Mouse (Mus musculus): ENCODE data around the gene Tmed1.
"Not testable (repeated sequence)": the region's sequence is repeated elsewhere in the genome, so short reads cannot be mapped to it uniquely, and the experiment has no call there.

Gene Tmed1

DNA sequence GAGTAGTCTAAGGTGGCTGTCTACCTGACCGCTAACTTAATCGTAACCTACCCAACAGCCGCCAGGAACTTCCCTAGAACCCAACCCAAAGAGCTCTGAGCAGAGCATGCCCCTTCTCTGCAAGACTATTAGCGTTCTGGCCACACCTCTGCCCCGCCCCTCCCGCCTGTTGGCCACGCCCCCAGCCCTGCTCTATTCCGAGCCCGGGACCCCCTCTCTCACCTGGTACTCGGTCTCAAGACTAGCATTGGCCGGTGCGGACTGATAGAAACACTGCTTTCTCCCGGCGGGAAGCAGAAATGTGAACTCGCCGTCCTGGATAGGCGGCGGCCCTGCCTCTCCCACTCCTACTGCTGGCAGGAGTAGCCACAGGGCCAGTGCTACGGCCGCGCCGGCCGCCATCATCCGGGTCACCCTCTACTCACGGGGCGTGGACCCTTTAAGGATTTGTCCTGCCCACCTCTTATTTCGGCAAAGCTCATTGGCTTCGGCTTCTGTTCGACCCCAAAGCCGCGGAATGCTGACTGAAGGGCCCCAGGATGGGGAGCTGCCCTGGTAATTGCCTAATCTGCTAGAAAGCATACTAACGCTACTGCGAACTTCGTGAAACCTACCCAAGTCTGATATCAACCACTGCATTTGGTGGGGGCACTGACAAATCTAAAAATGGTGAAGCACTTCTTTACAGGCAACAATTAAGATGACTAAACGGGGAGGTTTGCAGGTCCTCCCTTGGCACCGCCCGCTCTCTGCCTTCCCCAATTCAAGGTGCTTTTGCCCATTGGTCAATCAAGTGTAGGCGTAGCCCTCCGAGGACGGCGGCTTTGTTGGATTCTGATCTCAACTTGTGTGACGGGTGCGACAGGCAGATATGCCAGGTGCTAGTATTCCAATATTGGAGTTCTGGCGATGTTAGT lies at the start of gene Tmed1:
TSS of gene Tmed1 (minus strand) at position 481 of the 917 bp plus-strand sequence.
- peak; percentile 95 for DNase-seq (ENCODE audit: low read depth, low spot score)

GRCm38 (mm10) chr9:21559151-21559550 lies 49.1 kb upstream of the Tmed1 start:
- no peak for DNase-seq (ENCODE audit: low read depth, low spot score)

- no peak for DNase-seq (ENCODE audit: low read depth, low spot score)
Observed at GRCm38 (mm10) chr9:21558366-21558765, 48.3 kb upstream of the Tmed1 start.

DNA sequence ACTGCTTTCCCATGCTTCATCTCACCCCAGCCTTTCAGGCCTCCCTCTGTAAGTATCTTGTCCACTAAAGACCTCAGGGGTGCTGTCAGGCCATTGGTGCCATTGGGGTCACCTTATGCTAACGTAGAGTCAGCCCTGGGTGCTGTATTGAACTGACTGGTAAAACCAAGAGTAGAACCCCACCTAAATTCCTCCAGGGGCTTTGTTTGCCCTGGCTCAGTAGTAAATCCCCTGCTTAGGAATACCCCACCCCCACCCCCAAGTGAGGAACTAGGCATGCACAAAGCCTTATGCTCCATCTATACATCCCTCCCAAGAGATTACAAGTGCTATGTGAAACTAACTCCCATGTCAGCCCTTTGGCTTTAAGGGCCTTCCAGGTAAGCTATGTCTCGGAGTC lies 47.5 kb upstream of the Tmed1 start:
- no peak for DNase-seq (ENCODE audit: low read depth, low spot score)

DNA sequence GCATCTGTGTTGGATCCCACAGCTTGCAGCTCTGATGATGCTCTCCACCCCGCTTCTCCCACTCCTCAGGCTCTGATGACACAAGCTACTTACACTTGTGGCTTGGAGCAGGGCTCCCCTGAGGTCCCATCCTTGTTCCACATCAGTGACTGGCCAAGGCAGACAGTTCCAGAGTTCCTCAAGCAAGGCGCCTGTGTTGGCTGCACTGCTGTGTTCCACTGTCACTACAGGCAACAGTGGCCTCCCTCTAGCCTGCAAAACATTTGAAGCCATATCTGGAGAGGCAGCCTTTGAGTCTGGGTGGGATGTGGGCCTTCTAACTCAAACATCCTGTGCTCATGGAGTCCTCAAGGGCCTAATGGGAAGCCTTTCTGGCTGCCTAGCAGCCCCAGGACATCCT lies 46.9 kb upstream of the Tmed1 start:
- DNase-seq (ENCODE audit: low read depth, low spot score): no peak

- DNase-seq (ENCODE audit: low read depth, low spot score): no peak
Observed at GRCm38 (mm10) chr9:21555198-21555742, 45.2 kb upstream of the Tmed1 start.

GRCm38 (mm10) chr9:21553607-21554273 lies 43.7 kb upstream of the Tmed1 start:
- DNase-seq (ENCODE audit: low read depth, low spot score): no peak

DNA sequence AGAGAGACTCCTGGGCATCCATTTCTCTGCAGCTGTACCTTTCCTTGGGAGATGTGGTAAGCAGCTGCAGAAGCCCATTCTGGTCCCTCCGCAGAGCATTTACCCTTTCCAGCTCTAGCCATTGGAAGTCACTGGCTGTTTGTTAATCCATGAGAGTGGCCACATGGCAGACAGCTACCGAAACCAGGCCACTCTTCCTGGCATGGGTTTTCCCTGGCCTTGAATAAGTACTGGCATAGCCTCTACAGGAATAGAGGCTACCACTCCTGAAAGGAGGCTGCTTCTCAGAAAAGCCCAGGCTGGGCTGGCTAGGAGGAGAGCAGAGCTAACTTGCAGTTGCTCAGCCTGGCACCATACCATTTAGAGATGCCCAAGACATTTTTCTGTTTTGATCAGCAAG lies 41.0 kb upstream of the Tmed1 start:
- no peak for DNase-seq (ENCODE audit: low read depth, low spot score)

- peak; percentile 51 for DNase-seq (ENCODE audit: low read depth, low spot score)
Observed at GRCm38 (mm10) chr9:21547075-21547941, 37.3 kb upstream of the Tmed1 start.

DNA sequence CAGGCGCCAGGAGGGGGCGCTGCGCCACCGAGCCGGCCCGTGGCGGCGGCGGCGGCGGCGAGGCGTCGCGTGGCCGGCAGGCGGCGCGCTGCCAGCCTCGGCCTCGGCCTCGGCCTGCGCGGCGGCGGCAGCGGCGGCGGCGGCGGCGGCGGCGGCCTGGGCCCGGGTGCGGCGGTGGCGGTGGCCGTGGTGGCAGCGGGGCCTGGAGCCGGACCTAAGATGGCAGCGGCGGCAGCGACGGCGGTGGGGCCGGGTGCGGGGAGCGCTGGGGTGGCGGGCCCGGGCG lies 36.7 kb upstream of the Tmed1 start, which contains the start of gene Carm1:
TSS of gene Carm1 (plus strand) at position 106 of the 286 bp plus-strand sequence.
- DNase-seq (ENCODE audit: low read depth, low spot score): no peak

DNA sequence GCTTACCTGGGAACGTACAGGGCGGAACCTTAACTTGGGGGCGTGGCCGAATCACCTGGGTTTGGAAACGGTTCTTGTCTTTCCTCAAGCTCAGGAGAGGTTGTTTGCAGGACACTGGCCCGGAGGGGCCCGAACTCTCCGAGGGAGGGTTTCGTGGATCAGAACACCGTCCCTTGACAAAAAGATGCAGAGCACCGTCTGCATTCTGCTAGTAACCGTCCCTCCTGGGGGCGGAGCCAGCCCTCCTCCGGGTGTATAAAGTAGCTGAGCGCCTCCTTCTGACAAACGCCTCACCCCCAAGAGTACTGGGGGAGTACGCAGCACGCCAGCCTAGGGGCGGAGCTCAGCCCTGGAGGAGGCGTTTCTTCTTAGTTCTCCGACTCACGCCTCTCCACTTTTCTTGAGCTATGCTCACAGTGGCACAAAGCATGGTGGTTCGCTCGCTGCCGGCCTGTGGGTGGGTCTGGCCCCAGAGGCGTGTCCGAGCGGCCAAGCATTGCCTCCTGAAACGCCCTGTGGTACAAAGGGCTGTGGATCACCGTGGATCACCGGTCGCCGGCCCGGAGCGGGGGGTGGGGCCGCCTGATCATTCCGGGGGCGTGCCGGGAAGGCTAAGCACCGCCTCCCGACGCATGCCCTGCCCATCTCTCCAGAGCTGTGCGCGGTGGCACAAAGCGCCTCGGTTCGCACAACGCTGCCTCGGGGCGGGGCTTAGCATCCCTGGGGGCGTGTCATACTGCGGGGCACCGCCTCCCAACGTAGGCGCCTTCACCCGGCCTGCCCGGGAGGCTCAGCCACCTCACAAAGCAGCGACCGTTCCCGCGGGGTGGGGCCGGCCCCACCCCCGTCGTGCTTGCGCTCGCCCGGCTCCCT lies 36.1 kb upstream of the Tmed1 start:
- DNase-seq (ENCODE audit: low read depth, low spot score): peak; percentile 99

DNA sequence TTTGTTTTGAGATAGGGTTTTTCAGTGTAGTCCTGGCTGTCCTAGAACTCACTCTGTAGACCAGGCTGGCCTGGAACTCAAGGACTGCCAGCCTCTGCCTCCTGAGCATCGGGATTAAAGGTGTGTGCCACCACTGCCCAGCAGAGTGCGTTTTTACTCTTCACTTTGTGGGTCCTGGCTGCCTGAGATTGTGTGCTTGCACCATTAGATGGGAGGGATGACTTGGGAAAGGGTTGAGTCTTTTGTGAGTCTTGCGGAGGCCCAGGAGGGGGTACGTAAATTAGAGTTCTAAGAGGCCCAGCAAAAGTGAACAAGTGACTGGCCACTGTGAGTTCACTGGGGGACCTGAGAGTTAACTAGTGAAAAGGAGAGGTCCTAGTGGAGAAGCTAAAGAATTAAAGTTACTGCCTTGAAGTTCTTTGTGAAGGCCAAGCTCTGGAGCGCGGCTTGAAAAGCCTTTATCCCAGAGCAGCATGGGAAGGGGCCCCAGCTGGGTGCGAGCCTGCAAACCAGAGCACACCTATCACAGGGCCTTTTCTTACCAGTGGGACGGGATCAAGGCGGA lies 35.4 kb upstream of the Tmed1 start:
- DNase-seq (ENCODE audit: low read depth, low spot score): no peak

DNA sequence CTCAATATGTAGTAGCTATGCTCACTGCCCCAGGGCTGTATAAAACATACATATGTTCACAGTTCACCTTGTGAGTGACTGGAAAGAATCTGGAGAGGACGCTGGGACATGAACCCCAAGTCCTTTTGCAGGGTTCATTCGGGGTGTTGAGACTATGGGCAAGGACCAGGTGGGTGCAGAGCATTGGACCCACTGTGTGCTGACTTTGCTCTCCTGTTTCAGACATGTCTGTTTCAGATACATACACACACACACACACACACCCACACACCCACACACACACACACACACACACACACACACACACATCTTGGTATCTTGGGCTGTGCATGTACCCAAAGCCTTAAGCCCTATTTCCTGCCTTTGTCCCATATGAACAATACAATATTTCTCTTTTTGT lies 31.9 kb upstream of the Tmed1 start:
- DNase-seq (ENCODE audit: low read depth, low spot score): not testable (repeated sequence)

DNA sequence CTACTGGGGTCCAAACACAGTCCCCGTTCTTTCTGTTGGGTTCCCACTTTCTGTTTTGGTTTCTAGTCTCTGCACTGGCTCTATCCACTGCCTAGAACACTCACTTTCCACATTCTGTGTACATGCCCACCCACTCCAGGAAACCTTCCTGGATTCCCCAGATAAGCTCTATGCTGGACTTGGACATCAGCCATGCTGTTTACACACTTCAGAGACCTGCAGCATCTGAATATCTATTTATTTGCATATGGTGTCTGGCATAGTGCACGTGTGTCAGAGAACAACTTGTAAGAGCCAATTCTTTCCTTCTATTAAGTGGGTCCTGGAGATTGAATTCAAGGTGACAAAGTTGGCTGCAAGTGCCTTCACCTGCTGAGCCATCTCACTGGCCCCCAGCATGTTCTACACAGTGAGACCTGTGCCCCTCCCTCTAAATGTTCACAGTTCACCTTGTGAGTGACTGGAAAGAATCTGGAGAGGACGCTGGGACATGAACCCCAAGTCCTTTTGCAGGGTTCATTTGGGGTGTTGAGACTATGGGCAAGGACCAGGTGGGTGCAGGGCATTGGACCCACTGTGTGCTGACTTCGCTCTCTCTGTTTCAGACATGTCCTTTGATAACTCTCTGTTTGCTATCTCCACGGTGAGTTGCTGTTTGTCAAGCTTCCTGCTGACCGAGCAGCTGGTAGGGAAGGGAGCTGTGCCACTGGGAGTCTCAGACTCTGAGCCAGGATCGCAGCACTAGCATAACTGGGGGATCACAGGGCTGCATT lies 30.1 kb upstream of the Tmed1 start:
- no peak for DNase-seq (ENCODE audit: low read depth, low spot score)

DNA sequence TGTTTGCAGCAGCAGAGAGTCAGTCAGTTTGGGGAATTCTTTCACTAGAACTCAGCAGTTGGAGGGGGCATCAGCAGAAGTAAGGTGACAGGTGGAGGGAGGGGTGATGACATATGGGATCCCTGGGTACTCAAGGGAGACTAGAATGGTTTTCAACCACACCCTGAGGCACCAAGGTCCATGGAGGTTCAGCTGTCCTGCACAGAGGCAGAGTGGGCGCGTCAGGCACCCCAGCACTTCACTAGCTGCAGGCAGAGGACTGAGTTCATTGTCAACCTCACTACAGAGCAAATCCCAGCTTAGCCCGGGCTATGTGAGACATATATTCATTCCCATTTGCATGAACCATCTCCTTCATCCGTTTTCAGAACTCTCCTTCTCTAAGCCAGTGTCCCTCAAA lies 27.0 kb upstream of the Tmed1 start:
- no peak for DNase-seq (ENCODE audit: low read depth, low spot score)

DNA sequence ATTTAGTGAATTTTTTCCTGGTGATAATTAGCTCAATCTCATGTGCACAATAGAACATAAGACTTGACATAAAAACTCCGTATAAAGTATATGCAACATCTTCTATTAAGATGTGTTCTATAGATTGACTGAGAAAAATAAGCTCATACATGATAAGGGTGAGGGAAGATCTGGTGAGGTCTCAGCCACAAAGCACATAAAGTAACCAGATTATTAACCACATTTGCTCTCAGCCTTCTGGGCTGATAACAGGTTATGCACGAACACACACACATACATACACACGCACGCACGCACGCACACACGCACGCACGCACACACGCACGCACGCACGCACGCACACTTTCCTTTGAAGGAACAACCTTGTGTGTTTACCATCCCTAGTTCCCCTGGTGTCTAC lies 26.4 kb upstream of the Tmed1 start:
- DNase-seq (ENCODE audit: low read depth, low spot score): no peak

DNA sequence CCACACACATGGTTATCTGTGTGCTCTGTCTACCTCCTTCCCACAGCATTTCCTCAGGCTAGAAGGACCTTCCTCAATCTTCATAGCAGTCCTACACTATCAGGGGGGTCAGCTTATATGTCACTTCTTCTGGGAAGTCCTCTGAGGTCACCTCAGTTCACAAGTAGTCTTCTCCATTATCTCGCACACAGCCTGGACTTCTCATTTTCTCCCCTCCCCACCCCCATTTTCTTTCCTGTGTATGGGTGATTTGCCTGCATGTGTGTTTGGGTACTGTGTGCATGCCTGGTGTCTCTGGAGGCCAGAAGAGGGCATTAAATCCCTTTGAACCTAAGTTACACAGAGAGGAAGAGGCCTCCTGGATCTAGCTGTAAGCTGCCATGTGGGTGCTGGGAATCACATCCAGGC lies 17.9 kb upstream of the Tmed1 start:
- no peak for DNase-seq (ENCODE audit: low read depth, low spot score)

- no peak for DNase-seq (ENCODE audit: low read depth, low spot score)
Observed at GRCm38 (mm10) chr9:21527100-21527801, 17.2 kb upstream of the Tmed1 start.

DNA sequence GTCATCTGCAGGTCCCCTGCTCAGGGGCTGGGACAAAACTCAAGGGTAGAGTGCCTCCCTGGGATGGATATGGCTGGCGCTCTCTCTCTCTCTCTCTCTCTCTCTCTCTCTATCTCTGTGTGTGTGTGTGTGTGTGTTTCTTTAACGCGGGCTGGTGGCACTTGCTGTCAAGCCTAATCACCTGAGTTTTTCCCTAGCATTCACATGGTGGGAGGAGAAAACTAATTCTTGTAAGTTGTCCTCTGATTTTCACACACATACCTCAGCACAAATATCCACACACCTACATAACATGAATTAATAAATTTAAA lies 16.5 kb upstream of the Tmed1 start:
- no peak for DNase-seq (ENCODE audit: low read depth, low spot score)

All from mesoderm, embryonic 11.5 days (tissue).